Mouse (Mus musculus): Measurements from ENCODE around the gene Tmem51.

DNA sequence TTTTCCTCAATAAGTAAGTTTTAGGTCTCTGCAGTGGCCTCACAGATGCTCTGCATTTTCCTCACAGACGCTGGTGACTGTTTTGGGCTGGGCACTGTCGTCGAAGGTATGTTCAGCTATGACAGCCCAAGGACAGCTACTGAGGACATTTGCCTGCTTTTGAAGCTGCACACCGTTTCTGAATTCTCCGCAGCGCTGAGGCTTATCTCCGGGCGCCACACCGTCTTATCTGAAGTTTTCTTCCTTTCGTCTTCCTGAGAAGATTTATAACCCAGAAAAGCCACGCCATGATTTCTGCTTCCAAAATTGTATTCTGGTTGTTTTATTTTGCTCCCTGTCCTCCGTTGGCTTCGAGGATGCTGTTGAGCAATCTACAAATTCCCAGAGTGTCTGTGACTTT is 55.6 kb downstream of the Tmem51 start:
- no peak for TF ChIP-seq CTCF (conservative IDR thresholded peaks at IDR 0.05; ENCODE audit: low read length)
- TF ChIP-seq POU5F1 (IDR thresholded peaks at IDR 0.05; ENCODE audit: borderline replicate concordance, low read length), result no peak
- TF ChIP-seq NANOG (IDR thresholded peaks at IDR 0.05; ENCODE audit: borderline replicate concordance, low read length), result no peak
